Mouse (Mus musculus) macrophage (primary cell): ENCODE results near the gene Cntf. TPM values are rescaled to one million over a fixed set of nuclear protein-coding genes. Genes with fewer than 3 reads are reported as not detected.
"Not testable (repeated sequence)": the region's sequence is repeated elsewhere in the genome, so short reads cannot be mapped to it uniquely, and the experiment has no call there.

ENCODE experiments used
- H3K27ac ChIP-seq: fragments of 350-480 bp; formaldehyde crosslinking; 2 replicates; pipeline ENCODE4 v1.9.0; 2021
- H3K36me3 ChIP-seq: fragments of 350-480 bp; formaldehyde crosslinking; 2 replicates; pipeline ENCODE4 v1.9.0; 2021; ENCODE audit errors: inconsistent target
- H3K4me3 ChIP-seq: fragments of 350-480 bp; formaldehyde crosslinking; 2 replicates; pipeline ENCODE4 v1.9.0; 2021; ENCODE audit errors: inconsistent target
- H3K79me2 ChIP-seq: fragments of 350-480 bp; formaldehyde crosslinking; 2 replicates; pipeline ENCODE4 v1.9.0; 2021; ENCODE audit errors: inconsistent target
- WGBS: methylation state at CpG from one replicate; pipeline ENCODE4 v1.1.7; 2026; ENCODE audit warnings: inconsistent platforms; ENCODE audit not compliant: missing documents; 5-methylcytosine and 5-hydroxymethylcytosine counted together
- polyA plus RNA-seq: library from polyadenylated mRNA; stranded (reverse); fragments of 250-400 nt; gene quantifications from 3 replicates; pipeline ENCODE4 v1.2.4, GENCODE M21; 2018; ENCODE audit warnings: inconsistent platforms

The Cntf gene
- polyA plus RNA-seq, 1 experiment from 2014 or later = 0.42 TPM

DNA sequence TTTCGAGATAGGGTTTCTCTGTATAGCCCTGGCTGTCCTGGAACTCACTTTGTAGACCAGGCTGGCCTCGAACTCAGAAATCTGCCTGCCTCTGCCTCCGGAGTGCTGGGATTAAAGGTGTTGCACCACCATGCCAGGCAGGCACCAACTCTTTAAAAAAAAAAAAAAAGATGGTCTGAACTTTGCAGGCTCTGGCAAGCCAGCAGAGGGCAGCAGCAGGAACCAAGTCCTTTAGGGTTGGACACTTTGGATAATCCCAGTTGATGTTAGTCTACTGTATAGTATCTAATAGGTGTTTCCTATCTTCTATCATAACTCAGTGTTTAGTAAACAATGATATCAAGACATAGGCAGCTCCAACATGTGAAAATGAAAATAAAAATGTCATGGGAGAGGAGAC, 43.1 kb downstream of the Cntf start:
- no CpG with 5 or more reads among the region's 3 CpGs for WGBS
- Histone ChIP-seq H3K27ac (no peak overlapping the region), H3K36me3 (no peaks in the 10 kb centered on the region), H3K79me2 (no peaks in the 10 kb centered on the region), H3K4me3 (no peak overlapping the region)

GRCm38 (mm10) chr19:12721596-12721995, 43.8 kb downstream of the Cntf start:
- not testable (repeated sequence) for H3K4me3 ChIP-seq, H3K36me3 ChIP-seq, H3K79me2 ChIP-seq, H3K27ac ChIP-seq
- 90% methylated on average over 6 of the region's 7 CpGs for WGBS

- WGBS = 94% methylated on average over 3 of the region's 5 CpGs
- not testable (repeated sequence) for H3K4me3 ChIP-seq, H3K79me2 ChIP-seq, H3K27ac ChIP-seq, H3K36me3 ChIP-seq
Measured at GRCm38 (mm10) chr19:12720919-12721318, 44.5 kb downstream of the Cntf start.

- 49% methylated on average over 2 of the region's 2 CpGs for WGBS
- Histone ChIP-seq H3K27ac (no peak overlapping the region), H3K79me2 (no peaks in the 10 kb centered on the region), H3K4me3 (no peak overlapping the region), H3K36me3 (no peaks in the 10 kb centered on the region)
Measured at GRCm38 (mm10) chr19:12720463-12720862, 45.0 kb downstream of the Cntf start.

DNA sequence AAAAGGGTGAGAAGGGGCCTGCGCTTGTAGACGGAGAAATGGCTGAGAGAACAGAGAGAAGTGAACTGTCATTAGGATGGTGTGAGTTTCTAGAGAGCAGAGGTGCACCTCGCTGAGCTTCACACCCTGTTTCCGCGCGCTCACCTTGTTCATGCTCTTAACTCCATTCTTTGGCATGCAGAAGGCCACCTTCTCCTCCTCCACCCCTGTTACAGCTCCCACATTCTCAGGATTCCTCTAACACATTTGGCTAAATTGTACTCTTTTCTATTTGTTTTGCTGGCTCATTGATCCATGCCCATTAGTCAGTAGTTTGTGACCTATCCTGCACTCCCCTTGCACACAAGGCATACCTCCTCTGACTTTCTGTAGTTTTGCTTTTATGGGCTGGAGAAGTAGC, 46.2 kb downstream of the Cntf start:
- Histone ChIP-seq H3K4me3 (no peak overlapping the region), H3K79me2 (no peaks in the 10 kb centered on the region), H3K27ac (no peak overlapping the region), H3K36me3 (no peaks in the 10 kb centered on the region)
- WGBS = 82% methylated on average over 6 of the region's 6 CpGs

Other genes with a start within 250 kb of the Cntf start
- 55.9 to 176 TPM (median 125 TPM) in 3 replicates for gene Fam111a, start 219.9 kb downstream of the Cntf start, polyA plus RNA-seq
- gene Gm4952, start 165.7 kb downstream of the Cntf start, polyA plus RNA-seq = not detected in 3 replicates
- gene Glyat, start 132.3 kb downstream of the Cntf start, polyA plus RNA-seq = not detected in 3 replicates
- gene Olfr1442, start 95.2 kb downstream of the Cntf start, polyA plus RNA-seq = not detected in 3 replicates
- gene Olfr1443, start 87.5 kb downstream of the Cntf start, polyA plus RNA-seq = not detected in 3 replicates
- gene Keg1, start 69.8 kb downstream of the Cntf start, polyA plus RNA-seq = not detected in 3 replicates
- 50.8 to 76.2 TPM (median 59.4 TPM) in 3 replicates for gene Zfp91, start 30.5 kb upstream of the Cntf start, polyA plus RNA-seq
- 84.8 to 185 TPM (median 109 TPM) in 3 replicates for gene Lpxn, start 30.6 kb upstream of the Cntf start, polyA plus RNA-seq
- gene Gm5244, start 81.0 kb upstream of the Cntf start, polyA plus RNA-seq = not detected in 3 replicates
- 0.14 to 0.44 TPM (median 0.25 TPM) in 3 replicates for gene Olfr1444, start 91.7 kb upstream of the Cntf start, polyA plus RNA-seq
- not detected in 3 replicates for gene Olfr1445, start 118.2 kb upstream of the Cntf start, polyA plus RNA-seq
- not detected in 3 replicates for gene Olfr1446, start 127.9 kb upstream of the Cntf start, polyA plus RNA-seq
- gene Olfr1447, start 138.1 kb upstream of the Cntf start, polyA plus RNA-seq = not detected in 3 replicates
- not detected in 3 replicates for gene Olfr1448, start 158.8 kb upstream of the Cntf start, polyA plus RNA-seq
- gene Olfr1449, start 165.2 kb upstream of the Cntf start, polyA plus RNA-seq = not detected in 3 replicates
- not detected in 3 replicates for gene Olfr1450, start 184.6 kb upstream of the Cntf start, polyA plus RNA-seq
- not detected in 3 replicates for gene Olfr1451, start 229.4 kb upstream of the Cntf start, polyA plus RNA-seq